Mouse (Mus musculus) lung, embryonic 15.5 days (tissue): ENCODE data around the gene Car5a. TPM values are rescaled to one million over a fixed set of nuclear protein-coding genes. Genes with fewer than 3 reads are reported as not detected.

Experiments
- ATAC-seq: fragments of 200-750 bp; cut with Nextera tagmentation; 2 replicates; pipeline ENCODE4 v1.8.0; 2017; ENCODE audit warnings: moderate number of reproducible peaks, borderline replicate concordance; ENCODE audit not compliant: low FRiP score, low TSS enrichment; ENCODE audit errors: extremely low read depth
- H3K27ac ChIP-seq: fragments of 300-500 bp; sonication (generic); 2 replicates; pipeline ENCODE4 v1.5.1; 2015; ENCODE audit warnings: moderate library complexity, mild to moderate bottlenecking, inconsistent platforms
- H3K27me3 ChIP-seq: fragments of 300-500 bp; sonication (generic); 2 replicates; pipeline ENCODE4 v1.6.1; 2015; ENCODE audit warnings: inconsistent platforms
- H3K36me3 ChIP-seq: fragments of 300-500 bp; sonication (generic); 2 replicates; pipeline ENCODE4 v1.6.1; 2015; ENCODE audit warnings: inconsistent platforms
- H3K4me1 ChIP-seq: fragments of 300-500 bp; sonication (generic); 2 replicates; pipeline ENCODE4 v1.6.1; 2015; ENCODE audit warnings: inconsistent platforms
- H3K4me2 ChIP-seq: fragments of 300-500 bp; sonication (generic); 2 replicates; pipeline ENCODE4 v1.6.1; 2015; ENCODE audit warnings: inconsistent platforms, mild to moderate bottlenecking, moderate library complexity
- H3K4me3 ChIP-seq: fragments of 300-500 bp; sonication (generic); 2 replicates; pipeline ENCODE4 v1.5.1; 2015; ENCODE audit warnings: mild to moderate bottlenecking, inconsistent platforms
- H3K9ac ChIP-seq: fragments of 300-500 bp; sonication (generic); 2 replicates; pipeline ENCODE4 v1.6.1; 2015; ENCODE audit warnings: inconsistent platforms
- H3K9me3 ChIP-seq: fragments of 300-500 bp; sonication (generic); 2 replicates; pipeline ENCODE4 v1.6.1; 2016; ENCODE audit warnings: inconsistent platforms
- WGBS: fragments of 180-500 bp; shearing (Covaris S2); methylation state at CpG from one replicate; pipeline ENCODE4 v1.1.7; 2015; 5-methylcytosine and 5-hydroxymethylcytosine counted together
- microRNA-seq: library from miRNA; unstranded; fragments of <30 nt; microRNA quantifications from one replicate; pipeline ENCODE4, GENCODE M21; 2016
- polyA plus RNA-seq: library from polyadenylated mRNA; unstranded; fragments of >200 nt; fragmentation: Nextera tagmentation; extraction: Ambion mirVana; gene quantifications from 2 replicates; pipeline ENCODE4 v1.2.1, GENCODE M21; 2015

The Car5a gene
- polyA plus RNA-seq, 1 experiment from 2014 or later, result not detected

DNA sequence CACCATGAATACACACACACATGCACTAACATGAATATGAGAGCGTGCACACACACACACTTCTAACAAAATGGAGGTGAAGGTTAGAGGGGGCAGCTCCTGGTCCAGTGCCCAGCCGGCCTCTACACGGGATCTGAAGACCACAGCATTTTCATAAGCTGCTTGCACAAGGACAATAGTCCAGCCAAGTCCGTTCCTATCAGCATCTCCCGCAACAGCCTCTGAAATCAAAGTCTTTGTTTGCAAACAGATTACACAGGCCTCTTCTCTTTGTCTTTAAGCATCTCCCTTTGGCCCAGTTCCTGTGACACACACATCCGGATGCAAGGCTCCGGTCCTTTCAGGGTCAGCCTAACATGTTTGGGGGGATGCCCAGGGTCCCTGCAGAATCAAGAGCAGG, 75.8 kb downstream of the Car5a start:
- H3K4me2 ChIP-seq, result no peak overlapping the region
- 78% methylated on average over 7 of the region's 7 CpGs for WGBS

GRCm38 (mm10) chr8:121868196-121868595, 76.5 kb downstream of the Car5a start:
- Histone ChIP-seq H3K9ac (no peak overlapping the region), H3K4me2 (no peak overlapping the region), H3K9me3 (no peaks in the 10 kb centered on the region), H3K4me1 (peaks cover 9% of the 10 kb centered on the region), H3K27ac (no peak overlapping the region), H3K36me3 (no peaks in the 10 kb centered on the region), H3K27me3 (no peaks in the 10 kb centered on the region), H3K4me3 (no peak overlapping the region)
- no peak for ATAC-seq
- 82% methylated on average over 5 of the region's 5 CpGs for WGBS

More for the DNA sequence above, 75.8 kb downstream of the Car5a start:
- no peak for ATAC-seq
- Histone ChIP-seq H3K9ac (no peak overlapping the region), H3K27me3 (no peaks in the 10 kb centered on the region), H3K4me1 (peaks cover 9% of the 10 kb centered on the region), H3K4me3 (no peak overlapping the region), H3K36me3 (no peaks in the 10 kb centered on the region), H3K27ac (no peak overlapping the region), H3K9me3 (no peaks in the 10 kb centered on the region)

Small RNA genes within 50 kb of the gene (microRNA-seq; reads per million reads assigned to microRNA genes)
- gene Mir7237, result not detected

Other genes with a start within 250 kb of the Car5a start
- gene Jph3, start 215.3 kb downstream of the Car5a start, polyA plus RNA-seq, result 0.44 and 0.86 TPM in 2 replicates
- gene Klhdc4, start 115.3 kb downstream of the Car5a start, polyA plus RNA-seq, result 39.4 and 41.8 TPM in 2 replicates
- gene Slc7a5, start 37.2 kb downstream of the Car5a start, polyA plus RNA-seq, result 14.8 and 15.5 TPM in 2 replicates
- gene Banp, start 4.8 kb upstream of the Car5a start, polyA plus RNA-seq, result 40.2 and 50.4 TPM in 2 replicates